Mouse (Mus musculus) right cerebral cortex, adult 2 months (tissue): Measurements from ENCODE around the gene Akap6.

Experiments used
- DNase-seq, 2 experiments: peaks; one replicate each; pipeline ENCODE4 v3.0.0; 2021 to 2022; ENCODE audit warnings: low spot score in 2 of 2

The Akap6 gene

GRCm38 (mm10) chr12:52908448-52909066 lies 209.4 kb downstream of the Akap6 start:
- no peak for DNase-seq

- no peak for DNase-seq
Observed at GRCm38 (mm10) chr12:52910345-52910744, 211.2 kb downstream of the Akap6 start.

- peak; percentile 82 to 86 for DNase-seq
Observed at GRCm38 (mm10) chr12:52910819-52911218, 211.6 kb downstream of the Akap6 start.

GRCm38 (mm10) chr12:52918939-52919338 lies 219.8 kb downstream of the Akap6 start:
- peak in 1 of 2 experiments; percentile 44 for DNase-seq

- DNase-seq, result no peak
Observed at GRCm38 (mm10) chr12:52922510-52922909, 223.3 kb downstream of the Akap6 start.

- no peak for DNase-seq
Observed at GRCm38 (mm10) chr12:52925448-52925847, 226.3 kb downstream of the Akap6 start.

GRCm38 (mm10) chr12:52933832-52934231 lies 234.6 kb downstream of the Akap6 start:
- no peak for DNase-seq

- no peak for DNase-seq
Observed at GRCm38 (mm10) chr12:52934989-52935388, 235.8 kb downstream of the Akap6 start.

GRCm38 (mm10) chr12:52938786-52939185 lies 239.6 kb downstream of the Akap6 start:
- no peak for DNase-seq

GRCm38 (mm10) chr12:52939324-52939946 lies 240.3 kb downstream of the Akap6 start:
- DNase-seq, result no peak

- no peak for DNase-seq
Observed at GRCm38 (mm10) chr12:52941941-52942340, 242.8 kb downstream of the Akap6 start.

GRCm38 (mm10) chr12:52944274-52944673 lies 245.1 kb downstream of the Akap6 start:
- DNase-seq, result no peak

GRCm38 (mm10) chr12:52944949-52945348 lies 245.8 kb downstream of the Akap6 start:
- no peak for DNase-seq

GRCm38 (mm10) chr12:52950660-52951059 lies 251.5 kb downstream of the Akap6 start:
- no peak for DNase-seq

GRCm38 (mm10) chr12:52957587-52957986 lies 258.4 kb downstream of the Akap6 start:
- no peak for DNase-seq

- no peak for DNase-seq
Observed at GRCm38 (mm10) chr12:52957994-52958393, 258.8 kb downstream of the Akap6 start.

GRCm38 (mm10) chr12:52991745-52992144 lies 292.6 kb downstream of the Akap6 start:
- DNase-seq, result no peak

- no peak for DNase-seq
Observed at GRCm38 (mm10) chr12:53012336-53012735, 313.2 kb downstream of the Akap6 start.

- no peak for DNase-seq
Observed at GRCm38 (mm10) chr12:53014539-53014938, 315.4 kb downstream of the Akap6 start.

- no peak for DNase-seq
Observed at GRCm38 (mm10) chr12:53024575-53025246, 325.5 kb downstream of the Akap6 start.

- DNase-seq, result peak; percentile 31 to 41
Observed at GRCm38 (mm10) chr12:53027308-53027707, 328.1 kb downstream of the Akap6 start.

GRCm38 (mm10) chr12:53028926-53029325 lies 329.7 kb downstream of the Akap6 start:
- DNase-seq, result peak; percentile 43 to 67

GRCm38 (mm10) chr12:53029910-53030309 lies 330.7 kb downstream of the Akap6 start:
- no peak for DNase-seq
